Mouse (Mus musculus): ENCODE data around the gene Eif2s3y. TPM values are rescaled to one million over a fixed set of nuclear protein-coding genes. Genes with fewer than 3 reads are reported as not detected.

The Eif2s3y gene
- 129 TPM for polyA plus RNA-seq (2017; shearing (Covaris generic))

GRCm38 (mm10) chrY:1009882-1010751, at the start of gene Eif2s3y:
Gene Eif2s3y (plus strand): TSS chrY:1010543.

Other genes with a start within 250 kb of the Eif2s3y start
- not detected for gene Zfy1, start 213.1 kb upstream of the Eif2s3y start, polyA plus RNA-seq (2017; shearing (Covaris generic))
- not detected for gene Uba1y, start 191.9 kb upstream of the Eif2s3y start, polyA plus RNA-seq (2017; shearing (Covaris generic))
- 50.2 TPM for gene Kdm5d, start 112.8 kb upstream of the Eif2s3y start, polyA plus RNA-seq (2017; shearing (Covaris generic))
- gene Uty, start 235.2 kb downstream of the Eif2s3y start, polyA plus RNA-seq (2017; shearing (Covaris generic)): 50.2 TPM